Mouse (Mus musculus) heart, adult 2 months (tissue): ENCODE data around the gene Trim61. TPM values are rescaled to one million over a fixed set of nuclear protein-coding genes. Genes with fewer than 3 reads are reported as not detected.

Source experiments
- DNase-seq, 2 experiments: peaks; one replicate each; pipeline ENCODE4 v3.0.0; 2021
- H3K27ac ChIP-seq: fragments of 200-600 bp; 2 replicates; pipeline ENCODE4 v1.8.1; 2022
- H3K27me3 ChIP-seq: fragments of 200-500 bp; 2 replicates; pipeline ENCODE4 v1.6.1; 2012; ENCODE audit warnings: mild to moderate bottlenecking, low read length, inconsistent platforms, mixed read lengths; ENCODE audit not compliant: control insufficient read depth, insufficient read depth
- H3K36me3 ChIP-seq: fragments of 200-500 bp; 2 replicates; pipeline ENCODE4 v1.6.1; 2012; ENCODE audit warnings: low read length, inconsistent platforms; ENCODE audit not compliant: control insufficient read depth, insufficient read depth
- H3K4me1 ChIP-seq: fragments of 200-500 bp; 2 replicates; pipeline ENCODE4 v1.6.1; 2011; ENCODE audit warnings: low read length; ENCODE audit not compliant: control insufficient read depth, insufficient read depth
- H3K4me3 ChIP-seq: fragments of 200-600 bp; 2 replicates; pipeline ENCODE4 v1.8.1; 2022
- H3K79me2 ChIP-seq: fragments of 200-500 bp; replicated peaks from 2 replicates; pipeline ENCODE4 v1.6.1; 2012; ENCODE audit warnings: mild to moderate bottlenecking, inconsistent platforms, low read length, moderate library complexity, mixed read lengths; ENCODE audit not compliant: control insufficient read depth, insufficient read depth
- H3K9ac ChIP-seq: fragments of 200-500 bp; 2 replicates; pipeline ENCODE4 v1.6.1; 2012; ENCODE audit warnings: low read depth, mild to moderate bottlenecking, control low read depth, inconsistent platforms, low read length, mixed read lengths
- CTCF ChIP-seq: fragments of 200-600 bp; IDR thresholded peaks from 2 replicates; pipeline ENCODE4 v1.8.1; 2022; ENCODE audit warnings: antibody characterized with exemption, mild to moderate bottlenecking, moderate library complexity
- EP300 ChIP-seq: fragments of 200-500 bp; IDR thresholded peaks from 2 replicates; pipeline ENCODE4 v1.6.1; 2011; ENCODE audit warnings: low read depth, low read length, control low read depth; ENCODE audit not compliant: insufficient read depth
- POLR2A ChIP-seq: fragments of 200-500 bp; IDR thresholded peaks from 2 replicates; pipeline ENCODE4 v1.6.1; 2011; ENCODE audit warnings: mild to moderate bottlenecking, low read depth, low read length, control low read depth; ENCODE audit not compliant: insufficient read depth
- WGBS: fragments of 180-500 bp; shearing (Covaris S2); methylation state at CpG from one replicate; pipeline ENCODE4 v1.1.7; 2018; 5-methylcytosine and 5-hydroxymethylcytosine counted together
- intact Hi-C: fragments of 180-260 bp; cut with DNase I; formaldehyde crosslinking; loops from one replicate; pipeline ENCODE4 v1.15.1; 2025
- long read RNA-seq: library from polyadenylated mRNA; stranded (forward); transcript quantifications from one replicate; pipeline ENCODE4 v2.0.0, GENCODE M21; 2021
- polyA plus RNA-seq: library from polyadenylated mRNA; depleted of rRNA; stranded (reverse); fragments of >200 nt; gene quantifications from 2 replicates; pipeline ENCODE4 v1.2.3, GENCODE M21; 2012; rRNA removed
- total RNA-seq, 2 experiments: library from RNA; stranded (reverse); gene quantifications; 2 replicates each; pipeline ENCODE4 v1.2.3; 2021

Gene Trim61
- not detected for total RNA-seq
- polyA plus RNA-seq, result not detected in 2 replicates
- long read RNA-seq, result 0 reads

DNA sequence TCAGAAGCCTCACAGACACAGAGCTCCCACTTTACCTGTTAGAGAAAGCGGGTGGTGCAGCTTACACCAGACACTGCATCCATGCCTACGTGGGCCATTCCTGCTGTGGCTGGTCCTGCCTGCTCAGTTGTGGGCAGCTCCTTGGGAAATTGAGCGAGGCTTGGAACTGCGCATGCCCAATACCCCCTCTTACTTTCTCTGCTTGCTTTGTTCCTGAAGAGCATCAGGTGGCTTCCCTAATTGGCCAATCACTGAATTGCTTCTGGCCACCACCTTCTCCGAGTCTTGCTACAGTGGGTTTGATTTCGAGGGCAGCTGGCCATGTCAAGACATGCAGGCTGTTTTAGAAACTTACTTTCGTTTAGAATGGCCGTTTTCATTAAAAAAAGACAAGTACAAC lies at the start of gene Trim61, which contains the start of gene Trim60:
Gene Trim61, minus strand, starts transcription at position 101 of the 400 bp plus-strand sequence.
Gene Trim60, minus strand, starts transcription at position 162 of the 400 bp plus-strand sequence.
- H3K27ac ChIP-seq, result no peak within 1 kb of the TSS
- H3K9ac ChIP-seq, result no peak within 1 kb of the TSS
- no peaks in the 10 kb centered on the region for H3K27me3 ChIP-seq
- 83% methylated on average over 8 of the region's 8 CpGs for WGBS
- no peak within 1 kb of the TSS for H3K4me3 ChIP-seq
- no peaks in the 10 kb centered on the region for H3K4me1 ChIP-seq
- DNase-seq, result no peak
- intact Hi-C loops, result no loop called here
- H3K79me2 ChIP-seq, result no peaks in the 10 kb centered on the region
- TF ChIP-seq CTCF (no peak), EP300 (no peak), POLR2A (no peak)
- no peaks in the 10 kb centered on the region for H3K36me3 ChIP-seq

DNA sequence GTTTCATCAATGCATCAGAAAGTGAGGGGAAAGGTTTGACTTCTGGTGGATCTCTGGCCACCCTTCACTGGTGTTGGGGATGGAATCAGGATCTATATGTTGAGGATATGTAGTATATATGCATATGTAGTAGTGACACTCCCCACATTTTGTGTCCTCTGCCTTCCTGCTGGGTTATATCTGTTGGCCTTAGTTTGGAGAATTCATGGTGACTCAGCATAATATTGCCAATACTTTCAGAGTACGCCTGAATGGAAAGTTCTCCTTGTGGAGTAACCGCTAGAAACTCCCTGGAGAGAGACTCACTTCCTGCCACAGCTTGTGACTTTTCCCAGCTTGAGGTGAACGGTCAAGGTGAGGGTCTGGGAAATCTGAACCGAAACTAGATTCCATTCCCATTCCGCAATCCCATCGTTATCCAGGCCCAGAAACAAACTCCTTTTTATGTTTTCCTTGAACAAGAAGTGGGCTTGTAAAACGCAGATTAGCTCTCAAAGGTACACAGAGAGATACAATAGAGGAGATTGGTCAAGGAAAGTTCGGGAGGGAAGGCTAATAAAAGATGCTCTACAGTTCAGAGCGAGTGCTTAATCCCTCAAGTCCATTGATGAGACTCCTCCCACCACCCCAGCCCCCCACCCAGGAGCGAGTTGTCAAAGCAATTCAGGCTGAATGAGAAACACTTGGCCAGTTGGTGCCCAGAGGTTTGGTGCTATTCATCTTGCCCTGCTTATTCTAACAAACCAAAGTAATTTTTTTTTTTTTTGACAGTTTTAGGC lies 49.6 kb upstream of the Trim61 start:
- no peak overlapping the region for H3K4me3 ChIP-seq
- intact Hi-C loops, result no loop called here
- no peak overlapping the region for H3K27ac ChIP-seq
- TF ChIP-seq CTCF, result no peak
- no peak for TF ChIP-seq POLR2A
- TF ChIP-seq EP300, result no peak
- no peaks in the 10 kb centered on the region for H3K27me3 ChIP-seq
- no peaks in the 10 kb centered on the region for H3K4me1 ChIP-seq
- no peaks in the 10 kb centered on the region for H3K36me3 ChIP-seq
- 40% methylated on average over 10 of the region's 10 CpGs for WGBS
- DNase-seq, result peak in 1 of 2 experiments; percentile 3
- no peak overlapping the region for H3K9ac ChIP-seq
- H3K79me2 ChIP-seq, result no peaks in the 10 kb centered on the region

DNA sequence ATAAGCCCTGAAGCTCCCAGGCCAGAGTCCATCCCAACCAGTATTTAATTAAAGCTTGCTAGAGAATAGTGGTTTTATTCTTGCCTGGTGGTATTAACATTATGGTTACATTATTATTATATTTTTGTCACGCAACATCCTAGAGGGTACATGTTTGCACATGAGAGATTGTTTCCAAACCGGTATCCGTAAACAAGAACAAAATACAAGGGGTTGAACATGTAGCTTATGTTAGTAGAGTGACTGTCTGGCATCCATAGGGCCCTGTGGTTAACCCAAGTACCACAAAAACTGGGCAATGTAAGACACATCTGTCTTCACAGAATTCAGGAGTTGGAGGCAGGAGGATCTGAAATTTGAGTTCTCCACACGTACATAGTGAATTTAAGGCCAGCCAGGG lies 48.7 kb upstream of the Trim61 start:
- intact Hi-C loops, result no loop called here
- Histone ChIP-seq H3K27me3 (no peaks in the 10 kb centered on the region), H3K27ac (no peak overlapping the region), H3K9ac (no peak overlapping the region), H3K4me3 (no peak overlapping the region), H3K4me1 (no peaks in the 10 kb centered on the region), H3K79me2 (no peaks in the 10 kb centered on the region), H3K36me3 (no peaks in the 10 kb centered on the region)
- TF ChIP-seq EP300 (no peak), CTCF (no peak), POLR2A (no peak)
- WGBS, result 94% methylated on average over 4 of the region's 4 CpGs
- no peak for DNase-seq

DNA sequence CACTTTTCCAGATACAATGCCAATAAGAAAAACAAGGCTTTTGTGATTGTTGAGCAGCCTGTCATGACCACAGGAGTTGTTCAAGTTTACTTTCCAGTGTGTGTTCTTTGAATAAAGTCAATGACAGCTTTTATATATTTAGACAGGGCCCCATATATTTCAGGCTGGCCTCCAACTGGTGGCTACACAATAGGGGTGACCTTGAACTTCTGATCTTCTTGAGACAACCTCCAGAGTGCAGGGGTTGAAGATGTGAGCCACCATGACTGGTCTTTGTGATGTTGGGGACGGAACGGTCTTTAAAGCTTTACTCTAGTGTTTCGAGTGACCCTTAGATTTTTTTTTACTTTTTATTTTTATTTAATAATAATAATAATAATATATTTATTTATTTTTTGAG lies 47.3 kb upstream of the Trim61 start:
- H3K79me2 ChIP-seq, result no peaks in the 10 kb centered on the region
- TF ChIP-seq EP300 (no peak), CTCF (no peak), POLR2A (no peak)
- H3K4me1 ChIP-seq, result no peaks in the 10 kb centered on the region
- H3K9ac ChIP-seq, result no peak overlapping the region
- H3K27ac ChIP-seq, result no peak overlapping the region
- H3K4me3 ChIP-seq, result no peak overlapping the region
- DNase-seq, result no peak
- 93% methylated on average over 3 of the region's 3 CpGs for WGBS
- H3K27me3 ChIP-seq, result no peaks in the 10 kb centered on the region
- intact Hi-C loops, result no loop called here
- H3K36me3 ChIP-seq, result no peaks in the 10 kb centered on the region

DNA sequence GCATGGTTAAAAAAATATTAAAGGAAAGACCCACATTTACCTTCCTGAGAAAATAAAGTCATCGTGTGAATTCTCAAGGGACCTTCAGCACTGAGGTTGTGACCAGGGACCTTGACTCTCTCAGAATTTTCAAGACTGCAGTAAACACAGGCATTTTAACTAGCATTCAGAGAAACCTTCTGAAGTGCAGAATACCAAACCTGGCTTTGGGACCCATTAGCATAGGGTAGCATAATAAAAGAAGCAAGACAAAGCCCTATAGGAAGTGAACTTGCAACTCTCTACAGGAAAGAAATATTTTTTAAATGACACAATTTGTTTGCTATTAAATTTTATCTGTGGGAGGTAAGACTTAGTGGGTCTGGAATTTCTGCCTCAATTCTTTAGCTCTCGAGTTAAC lies 45.7 kb upstream of the Trim61 start:
- TF ChIP-seq EP300, result no peak
- TF ChIP-seq POLR2A, result no peak
- TF ChIP-seq CTCF, result no peak
- no peaks in the 10 kb centered on the region for H3K27me3 ChIP-seq
- DNase-seq, result no peak
- H3K27ac ChIP-seq, result no peak overlapping the region
- H3K79me2 ChIP-seq, result no peaks in the 10 kb centered on the region
- intact Hi-C loops, result no loop called here
- no peak overlapping the region for H3K9ac ChIP-seq
- H3K36me3 ChIP-seq, result no peaks in the 10 kb centered on the region
- H3K4me3 ChIP-seq, result no peak overlapping the region
- H3K4me1 ChIP-seq, result no peaks in the 10 kb centered on the region
- 40% methylated on average over 2 of the region's 2 CpGs for WGBS

DNA sequence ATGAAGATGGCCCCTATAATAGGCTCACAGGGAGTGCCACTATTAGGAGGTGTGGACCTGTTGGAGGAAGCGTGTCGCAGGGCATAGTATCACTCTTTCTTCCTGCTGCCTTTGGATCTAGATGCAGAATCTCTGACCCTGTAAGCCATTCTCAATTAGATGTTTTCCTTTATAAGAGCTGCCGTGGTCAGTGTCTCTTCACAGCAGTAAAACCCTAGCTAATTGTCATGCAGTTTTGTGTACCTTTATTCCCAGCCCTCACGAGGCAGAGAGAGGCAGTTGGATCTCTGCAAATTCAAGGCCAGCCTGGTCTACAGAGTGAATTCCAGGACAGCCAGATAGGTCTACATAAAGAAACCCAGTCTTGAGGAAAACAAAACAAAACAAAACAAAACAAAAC lies 43.9 kb upstream of the Trim61 start:
- TF ChIP-seq POLR2A (no peak), CTCF (no peak), EP300 (no peak)
- Histone ChIP-seq H3K4me3 (no peak overlapping the region), H3K36me3 (no peaks in the 10 kb centered on the region), H3K79me2 (no peaks in the 10 kb centered on the region), H3K27me3 (no peaks in the 10 kb centered on the region), H3K9ac (no peak overlapping the region), H3K27ac (no peak overlapping the region), H3K4me1 (no peaks in the 10 kb centered on the region)
- no peak for DNase-seq
- intact Hi-C loops, result no loop called here
- 82% methylated on average over 4 of the region's 4 CpGs for WGBS
